Mouse (Mus musculus): ENCODE results near the gene Dnah7b. TPM values are rescaled to one million over a fixed set of nuclear protein-coding genes. Genes with fewer than 3 reads are reported as not detected.
A peak's percentile ranks its signal among the peaks of the same experiment; 100 is the strongest.
"Not testable (repeated sequence)": the region's sequence is repeated elsewhere in the genome, so short reads cannot be mapped to it uniquely, and the experiment has no call there.

Dnah7b gene
- polyA plus RNA-seq (2012; rRNA removed), result 2.4 and 2.8 TPM in 2 replicates

GRCm38 (mm10) chr1:46066015-46066414 is at the start of gene Dnah7b:
Gene Dnah7b, plus strand, starts transcription at chr1:46066315.
- no peak for DNase-seq (ENCODE audit: low spot score)

- DNase-seq (ENCODE audit: low spot score), result no peak
Observed at GRCm38 (mm10) chr1:46018382-46018977, 47.6 kb upstream of the Dnah7b start.

- DNase-seq (ENCODE audit: low spot score), result no peak
Observed at GRCm38 (mm10) chr1:46022262-46022661, 43.9 kb upstream of the Dnah7b start.

GRCm38 (mm10) chr1:46031993-46032555 is 34.0 kb upstream of the Dnah7b start:
- no peak for DNase-seq (ENCODE audit: low spot score)

GRCm38 (mm10) chr1:46048188-46048587 is 17.9 kb upstream of the Dnah7b start:
- no peak for DNase-seq (ENCODE audit: low spot score)

GRCm38 (mm10) chr1:46066484-46067251 is 553 bp downstream of the Dnah7b start:
- DNase-seq (ENCODE audit: low spot score), result peak; percentile 31

- DNase-seq (ENCODE audit: low spot score), result not testable (repeated sequence)
Observed at GRCm38 (mm10) chr1:46068787-46069186, 2.7 kb downstream of the Dnah7b start.

- DNase-seq (ENCODE audit: low spot score), result no peak
Observed at GRCm38 (mm10) chr1:46077891-46078290, 11.8 kb downstream of the Dnah7b start.

- no peak for DNase-seq (ENCODE audit: low spot score)
Observed at GRCm38 (mm10) chr1:46100484-46100883, 34.4 kb downstream of the Dnah7b start.

GRCm38 (mm10) chr1:46112606-46113005 is 46.5 kb downstream of the Dnah7b start:
- not testable (repeated sequence) for DNase-seq (ENCODE audit: low spot score)

- not testable (repeated sequence) for DNase-seq (ENCODE audit: low spot score)
Observed at GRCm38 (mm10) chr1:46117179-46117578, 51.1 kb downstream of the Dnah7b start.

GRCm38 (mm10) chr1:46128058-46128457 is 61.9 kb downstream of the Dnah7b start:
- no peak for DNase-seq (ENCODE audit: low spot score)

GRCm38 (mm10) chr1:46196835-46197234 is 130.7 kb downstream of the Dnah7b start:
- not testable (repeated sequence) for DNase-seq (ENCODE audit: low spot score)

- not testable (repeated sequence) for DNase-seq (ENCODE audit: low spot score)
Observed at GRCm38 (mm10) chr1:46201169-46201568, 135.1 kb downstream of the Dnah7b start.

GRCm38 (mm10) chr1:46210014-46210588 is 144.0 kb downstream of the Dnah7b start:
- not testable (repeated sequence) for DNase-seq (ENCODE audit: low spot score)

GRCm38 (mm10) chr1:46222704-46223103 is 156.6 kb downstream of the Dnah7b start:
- not testable (repeated sequence) for DNase-seq (ENCODE audit: low spot score)

- DNase-seq (ENCODE audit: low spot score), result not testable (repeated sequence)
Observed at GRCm38 (mm10) chr1:46226136-46226535, 160.0 kb downstream of the Dnah7b start.

GRCm38 (mm10) chr1:46268841-46269240 is 202.7 kb downstream of the Dnah7b start:
- DNase-seq (ENCODE audit: low spot score), result not testable (repeated sequence)

- no peak for DNase-seq (ENCODE audit: low spot score)
Observed at GRCm38 (mm10) chr1:46271927-46272326, 205.8 kb downstream of the Dnah7b start.

- not testable (repeated sequence) for DNase-seq (ENCODE audit: low spot score)
Observed at GRCm38 (mm10) chr1:46278057-46278910, 212.2 kb downstream of the Dnah7b start.

- not testable (repeated sequence) for DNase-seq (ENCODE audit: low spot score)
Observed at GRCm38 (mm10) chr1:46278911-46279565, 212.9 kb downstream of the Dnah7b start.

Data from urinary bladder, adult 2 months (tissue).